Mouse (Mus musculus): ENCODE results near the gene Slc8a1. TPM values are rescaled to one million over a fixed set of nuclear protein-coding genes. Genes with fewer than 3 reads are reported as not detected.

The Slc8a1 gene
- polyA plus RNA-seq, 1 experiment from 2014 or later: 36.5 TPM

DNA sequence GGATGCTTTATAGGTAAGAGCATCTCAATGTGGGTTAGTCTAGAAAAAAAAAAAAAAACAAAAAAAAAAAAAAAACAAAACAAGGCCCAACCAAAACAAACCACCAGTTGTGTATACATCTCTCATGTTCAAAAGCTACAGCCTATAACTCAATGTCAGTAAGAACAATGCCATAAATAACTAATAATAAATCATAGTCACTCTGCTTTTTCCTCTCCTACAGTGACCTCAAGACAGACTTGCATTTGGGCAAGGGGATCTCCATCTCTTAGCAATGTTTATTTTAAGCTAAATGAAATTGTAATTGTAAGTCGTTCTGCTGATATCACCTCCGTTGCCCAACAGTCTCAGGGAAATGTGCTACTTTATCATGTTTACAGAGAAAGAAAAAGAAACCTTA, 132.1 kb downstream of the Slc8a1 start:
- WGBS: 69% methylated on average over 2 of the region's 2 CpGs
- Histone ChIP-seq H3K27ac (no peak overlapping the region), H3K4me2 (replicated peaks) (no peak overlapping the region), H3K4me1 (replicated peaks; ENCODE audit: control insufficient read depth, insufficient read depth, low read length) (peaks cover 16% of the 10 kb centered on the region; the same call in 1 of the 2 replicates), H3K9me3 (ENCODE audit: control insufficient read depth, low read length) (no peaks in the 10 kb centered on the region), H3K4me3 (replicated peaks; ENCODE audit: low read length) (no peak overlapping the region), H3K36me3 (replicated peaks; ENCODE audit: control insufficient read depth, insufficient read depth) (no peaks in the 10 kb centered on the region), H3K9ac (no peak overlapping the region), H3K27me3 (ENCODE audit: control insufficient read depth, insufficient read depth, low read length) (no peaks in the 10 kb centered on the region)
- ATAC-seq (ENCODE audit: low FRiP score) (no peak), DNase-seq (ENCODE audit: low spot score) (no peak)

DNA sequence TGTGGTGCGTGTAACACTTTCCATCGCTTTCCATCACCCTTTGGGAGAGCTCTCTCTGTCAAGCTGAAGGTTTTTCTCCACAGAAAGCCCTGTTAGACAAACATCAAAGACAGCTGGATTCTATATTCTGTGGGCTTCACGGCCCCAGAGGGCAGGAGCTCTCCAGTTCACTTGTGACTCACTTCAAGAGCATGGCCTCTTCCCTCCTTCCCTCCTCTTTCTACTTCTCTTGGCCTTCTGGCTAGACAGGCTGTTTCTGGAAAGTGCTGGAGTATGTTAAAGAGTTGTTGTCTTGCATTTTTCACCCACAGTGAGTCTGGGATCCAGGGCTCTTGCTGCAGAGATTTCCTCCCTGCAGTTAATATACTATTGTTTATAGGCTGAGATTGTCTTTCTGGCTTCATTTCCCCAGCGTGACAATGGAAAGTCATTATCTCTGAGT, 132.9 kb downstream of the Slc8a1 start:
- DNase-seq (ENCODE audit: low spot score) (no peak), ATAC-seq (ENCODE audit: low FRiP score) (no peak)
- Histone ChIP-seq H3K9ac (no peak overlapping the region), H3K4me3 (replicated peaks; ENCODE audit: low read length) (no peak overlapping the region), H3K4me1 (replicated peaks; ENCODE audit: control insufficient read depth, insufficient read depth, low read length) (peaks cover 16% of the 10 kb centered on the region; the same call in 1 of the 2 replicates), H3K36me3 (replicated peaks; ENCODE audit: control insufficient read depth, insufficient read depth) (no peaks in the 10 kb centered on the region), H3K4me2 (replicated peaks) (no peak overlapping the region), H3K9me3 (ENCODE audit: control insufficient read depth, low read length) (no peaks in the 10 kb centered on the region), H3K27ac (0 out of 2 replicates have a peak overlapping the region, but pooled peaks have one; percentile 15), H3K27me3 (ENCODE audit: control insufficient read depth, insufficient read depth, low read length) (no peaks in the 10 kb centered on the region)
- WGBS: 64% methylated on average over 4 of the region's 4 CpGs

- Histone ChIP-seq H3K27me3 (ENCODE audit: control insufficient read depth, insufficient read depth, low read length) (no peaks in the 10 kb centered on the region), H3K9ac (no peak overlapping the region), H3K4me1 (replicated peaks; ENCODE audit: control insufficient read depth, insufficient read depth, low read length) (no peaks in the 10 kb centered on the region), H3K36me3 (replicated peaks; ENCODE audit: control insufficient read depth, insufficient read depth) (no peaks in the 10 kb centered on the region), H3K4me2 (replicated peaks) (no peak overlapping the region), H3K9me3 (ENCODE audit: control insufficient read depth, low read length) (no peaks in the 10 kb centered on the region), H3K4me3 (replicated peaks; ENCODE audit: low read length) (no peak overlapping the region), H3K27ac (no peak overlapping the region)
- no peak for ATAC-seq (ENCODE audit: low FRiP score)
- DNase-seq (ENCODE audit: low spot score): no peak
- 94% methylated on average over 2 of the region's 2 CpGs for WGBS
Measured at GRCm38 (mm10) chr17:81599072-81599471, 139.1 kb downstream of the Slc8a1 start.

DNA sequence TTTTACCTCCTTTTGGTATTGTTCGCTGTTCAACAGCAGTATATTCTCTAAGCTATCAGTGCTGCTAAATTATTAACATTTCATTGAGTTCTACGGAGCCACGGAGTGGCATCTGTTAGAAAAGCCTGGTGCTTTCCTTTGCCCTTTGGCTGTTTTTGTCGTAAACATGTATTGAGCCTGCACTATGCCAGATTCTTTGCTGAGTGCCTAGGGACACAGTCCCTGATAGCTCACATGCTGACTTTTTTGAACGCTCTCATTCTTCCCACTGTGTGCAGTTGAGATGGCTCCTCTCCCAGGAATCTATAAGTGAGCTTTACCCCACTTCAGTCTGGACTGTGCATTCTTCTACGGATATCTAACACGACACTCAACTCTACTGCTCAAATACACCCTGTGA, 148.4 kb downstream of the Slc8a1 start:
- H3K4me3 ChIP-seq (replicated peaks; ENCODE audit: low read length): no peak overlapping the region
- ATAC-seq (ENCODE audit: low FRiP score) (peak; percentile 31; the same call in 1 of the 2 replicates), DNase-seq (ENCODE audit: low spot score) (no peak)
- H3K4me2 ChIP-seq (replicated peaks): no peak overlapping the region
- no peak overlapping the region for H3K9ac ChIP-seq
- no peaks in the 10 kb centered on the region for H3K4me1 ChIP-seq (replicated peaks; ENCODE audit: control insufficient read depth, insufficient read depth, low read length)
- no peaks in the 10 kb centered on the region for H3K27me3 ChIP-seq (ENCODE audit: control insufficient read depth, insufficient read depth, low read length)
- 0 out of 2 replicates have a peak overlapping the region, but pooled peaks have one; percentile 34 for H3K27ac ChIP-seq
- WGBS: 63% methylated on average over 7 of the region's 7 CpGs
- H3K9me3 ChIP-seq (ENCODE audit: control insufficient read depth, low read length): no peaks in the 10 kb centered on the region
- H3K36me3 ChIP-seq (replicated peaks; ENCODE audit: control insufficient read depth, insufficient read depth): no peaks in the 10 kb centered on the region

GRCm38 (mm10) chr17:81586759-81587158, 151.4 kb downstream of the Slc8a1 start:
- no peak for DNase-seq (ENCODE audit: low spot score)
- no peak overlapping the region for H3K4me3 ChIP-seq (replicated peaks; ENCODE audit: low read length)
- H3K9ac ChIP-seq: no peak overlapping the region
- 93% methylated on average over 5 of the region's 5 CpGs for WGBS
- no peaks in the 10 kb centered on the region for H3K36me3 ChIP-seq (replicated peaks; ENCODE audit: control insufficient read depth, insufficient read depth)
- no peaks in the 10 kb centered on the region for H3K27me3 ChIP-seq (ENCODE audit: control insufficient read depth, insufficient read depth, low read length)
- no peak overlapping the region for H3K27ac ChIP-seq
- H3K9me3 ChIP-seq (ENCODE audit: control insufficient read depth, low read length): no peaks in the 10 kb centered on the region
- H3K4me2 ChIP-seq (replicated peaks): no peak overlapping the region
- H3K4me1 ChIP-seq (replicated peaks; ENCODE audit: control insufficient read depth, insufficient read depth, low read length): no peaks in the 10 kb centered on the region
- no peak for ATAC-seq (ENCODE audit: low FRiP score)

GRCm38 (mm10) chr17:81579728-81580425, 158.3 kb downstream of the Slc8a1 start:
- no peak overlapping the region for H3K9ac ChIP-seq
- H3K27me3 ChIP-seq (ENCODE audit: control insufficient read depth, insufficient read depth, low read length): no peaks in the 10 kb centered on the region
- ATAC-seq (ENCODE audit: low FRiP score) (no peak), DNase-seq (ENCODE audit: low spot score) (no peak)
- no peak overlapping the region for H3K27ac ChIP-seq
- H3K36me3 ChIP-seq (replicated peaks; ENCODE audit: control insufficient read depth, insufficient read depth): no peaks in the 10 kb centered on the region
- whole genome bisulfite sequencing: 87% methylated on average over 10 of the region's 10 CpGs
- H3K4me1 ChIP-seq (replicated peaks; ENCODE audit: control insufficient read depth, insufficient read depth, low read length): no peaks in the 10 kb centered on the region
- H3K4me3 ChIP-seq (replicated peaks; ENCODE audit: low read length): no peak overlapping the region
- H3K9me3 ChIP-seq (ENCODE audit: control insufficient read depth, low read length): no peaks in the 10 kb centered on the region
- H3K4me2 ChIP-seq (replicated peaks): no peak overlapping the region

- no peaks in the 10 kb centered on the region for H3K36me3 ChIP-seq (replicated peaks; ENCODE audit: control insufficient read depth, insufficient read depth)
- H3K4me2 ChIP-seq (replicated peaks): no peak overlapping the region
- H3K4me1 ChIP-seq (replicated peaks; ENCODE audit: control insufficient read depth, insufficient read depth, low read length): no peaks in the 10 kb centered on the region
- no peaks in the 10 kb centered on the region for H3K9me3 ChIP-seq (ENCODE audit: control insufficient read depth, low read length)
- no peak overlapping the region for H3K9ac ChIP-seq
- 94% methylated on average over 3 of the region's 3 CpGs for WGBS
- no peaks in the 10 kb centered on the region for H3K27me3 ChIP-seq (ENCODE audit: control insufficient read depth, insufficient read depth, low read length)
- H3K27ac ChIP-seq: no peak overlapping the region
- DNase-seq (ENCODE audit: low spot score) (no peak), ATAC-seq (ENCODE audit: low FRiP score) (no peak)
- H3K4me3 ChIP-seq (replicated peaks; ENCODE audit: low read length): no peak overlapping the region
Measured at GRCm38 (mm10) chr17:81576893-81577292, 161.3 kb downstream of the Slc8a1 start.

GRCm38 (mm10) chr17:81565634-81566372, 172.4 kb downstream of the Slc8a1 start:
- 72% methylated on average over 9 of the region's 9 CpGs for WGBS
- no peak overlapping the region for H3K4me3 ChIP-seq (replicated peaks; ENCODE audit: low read length)
- ATAC-seq (ENCODE audit: low FRiP score) (no peak), DNase-seq (ENCODE audit: low spot score) (no peak)
- H3K36me3 ChIP-seq (replicated peaks; ENCODE audit: control insufficient read depth, insufficient read depth): no peaks in the 10 kb centered on the region
- H3K27ac ChIP-seq: no peak overlapping the region
- no peaks in the 10 kb centered on the region for H3K27me3 ChIP-seq (ENCODE audit: control insufficient read depth, insufficient read depth, low read length)
- H3K4me1 ChIP-seq (replicated peaks; ENCODE audit: control insufficient read depth, insufficient read depth, low read length): no peaks in the 10 kb centered on the region; the same call in 1 of the 2 replicates
- H3K9ac ChIP-seq: no peak overlapping the region
- H3K9me3 ChIP-seq (ENCODE audit: control insufficient read depth, low read length): no peaks in the 10 kb centered on the region
- no peak overlapping the region for H3K4me2 ChIP-seq (replicated peaks)

DNA sequence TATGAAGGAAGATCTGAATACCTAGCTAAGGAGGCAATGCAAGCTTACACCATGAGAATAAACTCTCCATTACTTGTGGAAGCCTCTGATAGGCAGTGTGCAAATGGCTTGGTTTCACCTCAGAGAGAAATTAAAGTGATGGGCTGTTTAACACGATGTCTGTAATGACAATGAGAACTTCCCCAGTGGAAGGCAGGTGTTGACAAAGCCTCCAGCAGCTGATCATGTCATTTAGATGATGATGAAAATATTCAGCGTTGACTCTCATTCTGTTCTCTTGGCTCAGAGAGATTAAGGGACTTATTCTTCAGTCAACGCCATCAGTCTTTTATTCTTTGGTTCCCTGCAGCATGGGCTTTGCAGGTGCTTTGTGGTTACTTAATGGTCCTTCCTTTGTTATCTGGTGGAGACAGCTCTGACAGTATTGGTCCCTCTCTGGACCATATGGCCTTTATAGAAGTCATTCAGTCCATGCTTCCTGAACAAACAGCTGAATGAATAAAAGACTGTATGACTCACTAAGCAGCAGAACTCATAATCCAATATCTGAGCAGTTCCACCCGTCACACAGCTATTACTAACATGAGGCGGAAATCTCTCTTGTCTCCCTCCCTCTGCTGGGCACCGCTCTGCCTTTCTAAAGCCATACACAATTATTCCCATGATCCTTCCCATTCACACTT, 184.0 kb downstream of the Slc8a1 start:
- Histone ChIP-seq H3K9ac (no peak overlapping the region), H3K27ac (no peak overlapping the region), H3K4me3 (replicated peaks; ENCODE audit: low read length) (no peak overlapping the region), H3K4me2 (replicated peaks) (no peak overlapping the region), H3K9me3 (ENCODE audit: control insufficient read depth, low read length) (no peaks in the 10 kb centered on the region), H3K36me3 (replicated peaks; ENCODE audit: control insufficient read depth, insufficient read depth) (no peaks in the 10 kb centered on the region), H3K27me3 (ENCODE audit: control insufficient read depth, insufficient read depth, low read length) (no peaks in the 10 kb centered on the region), H3K4me1 (replicated peaks; ENCODE audit: control insufficient read depth, insufficient read depth, low read length) (no peaks in the 10 kb centered on the region)
- no peak for DNase-seq (ENCODE audit: low spot score)
- 56% methylated on average over 6 of the region's 6 CpGs for WGBS
- no peak for ATAC-seq (ENCODE audit: low FRiP score)

Data from hindbrain, embryonic 14.5 days (tissue).